Mouse (Mus musculus): Measurements from ENCODE around the gene Ndufa4l2. TPM values are rescaled to one million over a fixed set of nuclear protein-coding genes. Genes with fewer than 3 reads are reported as not detected.
A peak's percentile ranks its signal among the peaks of the same experiment; 100 is the strongest.

The Ndufa4l2 gene
- polyA plus RNA-seq, 1 experiment from 2014 or later, result 77.3 TPM

- 31% methylated on average over 9 of the region's 9 CpGs for WGBS
- Histone ChIP-seq H3K9me3 (ENCODE audit: low read length) (no peaks in the 10 kb centered on the region), H3K4me3 (ENCODE audit: low read length) (peak overlapping the region; percentile 17), H3K27me3 (ENCODE audit: insufficient read depth, low read length) (peaks cover 62% of the 10 kb centered on the region), H3K4me1 (ENCODE audit: insufficient read depth, low read length) (peaks cover 68% of the 10 kb centered on the region), H3K9ac (replicated peaks; ENCODE audit: low read length) (peak overlapping the region; percentile 9; the same call in 1 of the 2 replicates), H3K4me2 (replicated peaks; ENCODE audit: low read depth, low read length) (peak overlapping the region; percentile 52), H3K27ac (ENCODE audit: low read length) (peak overlapping the region; percentile 31; the same call in 1 of the 2 replicates), H3K36me3 (ENCODE audit: insufficient read depth, low read length) (peaks cover 22% of the 10 kb centered on the region)
- no peak for ATAC-seq (ENCODE audit: low FRiP score, low TSS enrichment)
Observed at GRCm38 (mm10) chr10:127515271-127515982, 660 bp downstream of the Ndufa4l2 start.

DNA sequence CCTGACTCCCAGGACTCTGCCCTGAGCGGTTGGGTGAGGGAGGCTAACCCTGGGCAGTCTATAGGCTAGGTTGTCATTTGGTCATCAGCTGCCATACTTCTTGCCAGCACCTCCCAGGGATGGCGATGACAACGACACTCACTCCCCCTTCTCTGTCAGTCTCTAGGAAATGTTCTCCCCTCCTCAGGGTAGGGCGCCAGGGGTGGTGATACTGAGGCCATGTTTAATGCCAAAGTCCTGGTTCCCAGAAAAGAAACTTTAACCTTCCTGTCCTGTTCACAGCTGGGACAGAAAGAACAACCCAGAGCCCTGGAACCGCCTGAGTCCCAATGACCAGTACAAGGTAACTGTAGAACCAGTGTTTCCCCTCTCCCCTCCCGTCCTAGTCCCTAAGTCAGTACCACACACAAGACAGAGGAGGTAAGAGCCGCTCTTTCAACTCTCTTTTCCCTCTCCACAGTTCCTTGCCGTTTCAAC, 1.3 kb downstream of the Ndufa4l2 start:
- peaks cover 70% of the 10 kb centered on the region for H3K4me1 ChIP-seq (ENCODE audit: insufficient read depth, low read length)
- no peak for ATAC-seq (ENCODE audit: low FRiP score, low TSS enrichment)
- H3K27ac ChIP-seq (ENCODE audit: low read length), result peak overlapping the region; percentile 78
- WGBS, result 22% methylated on average over 8 of the region's 8 CpGs
- H3K9ac ChIP-seq (replicated peaks; ENCODE audit: low read length), result peak overlapping the region; percentile 47
- peaks cover 56% of the 10 kb centered on the region for H3K27me3 ChIP-seq (ENCODE audit: insufficient read depth, low read length)
- H3K4me3 ChIP-seq (ENCODE audit: low read length), result peak overlapping the region; percentile 31
- peaks cover 22% of the 10 kb centered on the region for H3K36me3 ChIP-seq (ENCODE audit: insufficient read depth, low read length)
- H3K4me2 ChIP-seq (replicated peaks; ENCODE audit: low read depth, low read length), result peak overlapping the region; percentile 52
- no peaks in the 10 kb centered on the region for H3K9me3 ChIP-seq (ENCODE audit: low read length)

- H3K4me3 ChIP-seq (ENCODE audit: low read length), result peak overlapping the region; percentile 31
- H3K4me2 ChIP-seq (replicated peaks; ENCODE audit: low read depth, low read length), result peak overlapping the region; percentile 52
- peaks cover 70% of the 10 kb centered on the region for H3K4me1 ChIP-seq (ENCODE audit: insufficient read depth, low read length)
- peaks cover 22% of the 10 kb centered on the region for H3K36me3 ChIP-seq (ENCODE audit: insufficient read depth, low read length)
- peaks cover 49% of the 10 kb centered on the region for H3K27me3 ChIP-seq (ENCODE audit: insufficient read depth, low read length)
- H3K9me3 ChIP-seq (ENCODE audit: low read length), result no peaks in the 10 kb centered on the region
- H3K9ac ChIP-seq (replicated peaks; ENCODE audit: low read length), result peak overlapping the region; percentile 47
- peak overlapping the region; percentile 78 for H3K27ac ChIP-seq (ENCODE audit: low read length)
- peak; percentile 16 for ATAC-seq (ENCODE audit: low FRiP score, low TSS enrichment)
- WGBS, result 5% methylated on average over 30 of the region's 30 CpGs
Observed at GRCm38 (mm10) chr10:127516576-127517260, 2.0 kb downstream of the Ndufa4l2 start.

DNA sequence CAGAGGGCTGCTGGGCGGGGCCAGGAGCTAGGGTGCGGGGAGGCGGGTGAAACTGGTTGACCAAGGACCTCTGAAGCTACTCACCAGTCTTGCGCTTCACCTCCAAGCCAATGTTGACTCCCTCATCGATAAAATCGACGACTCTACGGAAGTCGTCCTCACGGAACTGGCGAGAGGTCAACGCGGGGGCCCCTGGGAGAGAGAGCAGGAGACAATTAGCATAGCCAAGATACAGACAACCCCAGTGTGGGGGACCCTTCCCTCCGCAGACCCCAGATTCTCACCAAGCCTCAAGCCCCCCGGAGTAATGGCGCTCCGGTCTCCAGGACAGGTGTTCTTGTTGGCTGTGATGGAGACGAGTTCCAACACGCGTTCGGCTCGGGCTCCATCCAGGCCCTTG, 3.2 kb downstream of the Ndufa4l2 start:
- peaks cover 42% of the 10 kb centered on the region for H3K27me3 ChIP-seq (ENCODE audit: insufficient read depth, low read length)
- H3K36me3 ChIP-seq (ENCODE audit: insufficient read depth, low read length), result peaks cover 22% of the 10 kb centered on the region
- no peak for ATAC-seq (ENCODE audit: low FRiP score, low TSS enrichment)
- H3K9ac ChIP-seq (replicated peaks; ENCODE audit: low read length), result no peak overlapping the region
- H3K4me3 ChIP-seq (ENCODE audit: low read length), result no peak overlapping the region
- H3K4me2 ChIP-seq (replicated peaks; ENCODE audit: low read depth, low read length), result no peak overlapping the region
- H3K9me3 ChIP-seq (ENCODE audit: low read length), result no peaks in the 10 kb centered on the region
- peaks cover 63% of the 10 kb centered on the region for H3K4me1 ChIP-seq (ENCODE audit: insufficient read depth, low read length)
- 93% methylated on average over 22 of the region's 22 CpGs for WGBS
- no peak overlapping the region for H3K27ac ChIP-seq (ENCODE audit: low read length)

GRCm38 (mm10) chr10:127519041-127519701, 4.4 kb downstream of the Ndufa4l2 start:
- WGBS, result 92% methylated on average over 26 of the region's 26 CpGs
- H3K9me3 ChIP-seq (ENCODE audit: low read length), result no peaks in the 10 kb centered on the region
- no peak overlapping the region for H3K27ac ChIP-seq (ENCODE audit: low read length)
- no peak overlapping the region for H3K4me2 ChIP-seq (replicated peaks; ENCODE audit: low read depth, low read length)
- H3K4me1 ChIP-seq (ENCODE audit: insufficient read depth, low read length), result peaks cover 52% of the 10 kb centered on the region
- H3K27me3 ChIP-seq (ENCODE audit: insufficient read depth, low read length), result peaks cover 42% of the 10 kb centered on the region
- peaks cover 22% of the 10 kb centered on the region for H3K36me3 ChIP-seq (ENCODE audit: insufficient read depth, low read length)
- no peak overlapping the region for H3K4me3 ChIP-seq (ENCODE audit: low read length)
- ATAC-seq (ENCODE audit: low FRiP score, low TSS enrichment), result no peak
- H3K9ac ChIP-seq (replicated peaks; ENCODE audit: low read length), result no peak overlapping the region

DNA sequence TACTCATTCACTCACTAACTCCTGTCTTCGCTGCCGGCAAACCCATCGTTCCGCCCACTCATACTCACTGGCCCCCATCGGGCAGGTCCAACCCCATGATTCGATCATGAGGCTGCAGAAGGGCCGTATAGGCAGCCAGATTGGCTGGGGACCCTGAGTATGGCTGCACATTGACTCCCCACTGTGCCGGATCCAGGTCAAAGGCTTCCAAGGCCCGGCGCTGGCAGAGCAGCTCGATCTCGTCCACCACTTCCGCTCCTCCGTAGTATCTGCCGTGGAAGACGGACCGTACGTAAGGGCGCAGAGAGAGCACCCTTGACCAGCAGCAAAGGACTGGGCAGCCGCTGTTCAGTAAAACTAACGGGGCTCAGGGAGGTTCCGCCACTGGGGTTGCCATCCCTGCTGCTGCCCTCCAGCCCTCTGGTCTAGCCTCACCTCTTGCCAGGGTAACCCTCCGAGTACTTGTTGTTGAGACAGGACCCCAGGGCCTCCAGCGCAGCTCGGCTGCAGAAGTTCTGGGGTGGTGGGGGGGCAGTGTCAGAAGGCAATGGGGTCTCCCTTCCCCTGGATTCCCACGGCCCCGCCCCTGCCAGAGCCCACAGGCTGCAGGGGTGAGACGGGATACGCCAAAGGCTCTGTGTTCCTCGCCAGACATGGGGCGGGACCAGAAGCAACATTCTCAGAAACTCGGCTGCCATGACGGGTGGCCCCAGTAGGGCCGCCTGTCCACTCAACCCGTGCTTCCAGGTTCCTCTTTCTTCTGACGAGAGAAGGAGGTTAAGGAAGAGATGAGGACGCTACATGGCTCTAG, 5.3 kb downstream of the Ndufa4l2 start:
- Histone ChIP-seq H3K4me2 (replicated peaks; ENCODE audit: low read depth, low read length) (peak overlapping the region; percentile 77), H3K9ac (replicated peaks; ENCODE audit: low read length) (peak overlapping the region; percentile 67; the same call in 1 of the 2 replicates), H3K9me3 (ENCODE audit: low read length) (no peaks in the 10 kb centered on the region), H3K27me3 (ENCODE audit: insufficient read depth, low read length) (peaks cover 42% of the 10 kb centered on the region), H3K4me1 (ENCODE audit: insufficient read depth, low read length) (peaks cover 45% of the 10 kb centered on the region), H3K36me3 (ENCODE audit: insufficient read depth, low read length) (peaks cover 22% of the 10 kb centered on the region), H3K27ac (ENCODE audit: low read length) (no peak overlapping the region), H3K4me3 (ENCODE audit: low read length) (0 out of 2 replicates have a peak overlapping the region, but pooled peaks have one; percentile 22)
- ATAC-seq (ENCODE audit: low FRiP score, low TSS enrichment), result no peak
- 88% methylated on average over 37 of the region's 37 CpGs for WGBS

- H3K27ac ChIP-seq (ENCODE audit: low read length), result peak overlapping the region; percentile 1; the same call in 1 of the 2 replicates
- no peaks in the 10 kb centered on the region for H3K9me3 ChIP-seq (ENCODE audit: low read length)
- peaks cover 41% of the 10 kb centered on the region for H3K4me1 ChIP-seq (ENCODE audit: insufficient read depth, low read length)
- WGBS, result 48% methylated on average over 20 of the region's 20 CpGs
- H3K4me2 ChIP-seq (replicated peaks; ENCODE audit: low read depth, low read length), result peak overlapping the region; percentile 77
- H3K36me3 ChIP-seq (ENCODE audit: insufficient read depth, low read length), result peaks cover 22% of the 10 kb centered on the region
- peak; percentile 18; the same call in 1 of the 2 replicates for ATAC-seq (ENCODE audit: low FRiP score, low TSS enrichment)
- H3K9ac ChIP-seq (replicated peaks; ENCODE audit: low read length), result peak overlapping the region; percentile 67; the same call in 1 of the 2 replicates
- H3K4me3 ChIP-seq (ENCODE audit: low read length), result peak overlapping the region; percentile 58
- peaks cover 42% of the 10 kb centered on the region for H3K27me3 ChIP-seq (ENCODE audit: insufficient read depth, low read length)
Observed at GRCm38 (mm10) chr10:127520714-127521357, 6.1 kb downstream of the Ndufa4l2 start.

DNA sequence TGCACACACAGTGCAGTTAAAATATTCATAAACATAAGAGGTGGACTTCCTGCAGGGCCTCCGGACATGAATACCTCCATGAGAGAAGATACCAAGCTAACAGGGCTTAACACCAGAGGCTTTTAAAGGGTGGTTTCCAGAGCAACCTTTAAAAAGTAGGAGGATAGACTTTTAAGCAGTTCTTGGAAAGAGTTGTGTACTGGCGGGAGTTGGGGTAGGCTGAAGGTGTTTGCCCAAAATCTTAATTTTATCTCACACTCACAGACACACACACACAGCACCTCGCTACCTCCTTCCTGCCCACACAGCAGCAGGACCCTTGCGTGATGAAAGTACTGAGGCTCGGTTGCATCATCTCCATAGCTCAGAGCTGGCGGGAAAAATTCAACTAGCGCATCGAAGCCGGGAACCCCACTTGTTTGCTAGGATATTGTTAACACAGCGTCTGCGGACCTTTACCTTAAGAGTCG, 6.9 kb downstream of the Ndufa4l2 start:
- Histone ChIP-seq H3K4me1 (ENCODE audit: insufficient read depth, low read length) (peaks cover 41% of the 10 kb centered on the region), H3K9me3 (ENCODE audit: low read length) (no peaks in the 10 kb centered on the region), H3K27ac (ENCODE audit: low read length) (0 out of 2 replicates have a peak overlapping the region, but pooled peaks have one; percentile 1)

More for the DNA sequence above, 6.9 kb downstream of the Ndufa4l2 start:
- peaks cover 22% of the 10 kb centered on the region for H3K36me3 ChIP-seq (ENCODE audit: insufficient read depth, low read length)
- H3K9ac ChIP-seq (replicated peaks; ENCODE audit: low read length), result peak overlapping the region; percentile 67
- H3K4me3 ChIP-seq (ENCODE audit: low read length), result peak overlapping the region; percentile 58
- peaks cover 46% of the 10 kb centered on the region for H3K27me3 ChIP-seq (ENCODE audit: insufficient read depth, low read length)
- no peak for ATAC-seq (ENCODE audit: low FRiP score, low TSS enrichment)
- peak overlapping the region; percentile 77 for H3K4me2 ChIP-seq (replicated peaks; ENCODE audit: low read depth, low read length)
- WGBS, result 7% methylated on average over 12 of the region's 12 CpGs

Data from kidney, embryonic 16.5 days (tissue).